Mouse (Mus musculus): ENCODE measurements around the gene Atoh8. TPM values are rescaled to one million over a fixed set of nuclear protein-coding genes. Genes with fewer than 3 reads are reported as not detected.
A peak's percentile ranks its signal among the peaks of the same experiment; 100 is the strongest.

The Atoh8 gene
- polyA plus RNA-seq, 1 experiment = 16.2 TPM

DNA sequence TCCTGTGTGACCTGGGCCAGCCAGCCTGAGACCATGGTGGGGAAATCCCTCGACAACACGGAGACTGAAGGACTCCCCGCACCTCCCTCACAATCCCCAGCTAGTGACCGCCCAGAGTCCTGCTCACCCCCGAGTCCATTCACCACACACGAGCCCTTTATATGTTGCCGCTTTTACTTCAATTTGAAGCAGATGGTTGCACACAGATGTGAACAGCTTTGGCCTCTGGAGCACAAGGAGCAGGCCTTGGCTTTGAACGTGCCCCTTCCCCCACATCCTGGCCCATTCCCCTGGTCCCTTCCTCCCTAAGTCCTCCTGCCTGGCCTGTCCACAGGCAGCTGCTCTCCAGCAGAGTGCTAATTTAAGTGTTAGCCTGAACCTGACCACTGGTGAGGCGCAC lies 29.4 kb downstream of the Atoh8 start:
- Histone ChIP-seq H3K27ac (ENCODE audit: insufficient read depth, low read length) (no peak overlapping the region), H3K4me3 (ENCODE audit: insufficient read depth, low read length) (no peak overlapping the region), H3K4me1 (ENCODE audit: control insufficient read depth, insufficient read depth, low read length) (no peaks in the 10 kb centered on the region)
- TF ChIP-seq CTCF (IDR thresholded peaks at IDR 0.05; ENCODE audit: borderline replicate concordance, insufficient read depth, low read length) (no peak), POLR2A (IDR thresholded peaks at IDR 0.05; ENCODE audit: low read depth, low read length) (no peak)

DNA sequence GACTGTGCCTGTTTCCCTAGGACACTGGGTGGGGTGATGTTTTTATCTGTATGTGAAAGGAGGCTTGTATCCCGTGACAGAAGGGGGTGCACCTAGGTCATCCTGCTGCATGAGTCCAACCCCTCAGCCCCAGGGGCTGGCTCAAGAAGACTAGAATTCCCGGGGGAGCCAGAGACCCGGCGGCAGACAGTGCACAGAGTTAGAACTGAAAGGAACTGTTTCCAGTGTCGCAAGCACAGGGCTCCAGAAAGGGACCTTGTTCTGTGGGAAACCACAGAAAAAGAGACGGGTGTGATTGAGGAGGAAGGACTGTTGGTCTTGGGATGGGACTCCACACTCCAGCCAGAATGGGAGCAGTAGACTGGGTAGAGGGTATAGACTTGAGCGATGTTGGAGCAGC lies 30.5 kb downstream of the Atoh8 start:
- H3K4me3 ChIP-seq (ENCODE audit: insufficient read depth, low read length) = no peak overlapping the region
- H3K4me1 ChIP-seq (ENCODE audit: control insufficient read depth, insufficient read depth, low read length) = no peaks in the 10 kb centered on the region
- TF ChIP-seq CTCF (IDR thresholded peaks at IDR 0.05; ENCODE audit: borderline replicate concordance, insufficient read depth, low read length) (no peak), POLR2A (IDR thresholded peaks at IDR 0.05; ENCODE audit: low read depth, low read length) (no peak)
- H3K27ac ChIP-seq (ENCODE audit: insufficient read depth, low read length) = no peak overlapping the region

DNA sequence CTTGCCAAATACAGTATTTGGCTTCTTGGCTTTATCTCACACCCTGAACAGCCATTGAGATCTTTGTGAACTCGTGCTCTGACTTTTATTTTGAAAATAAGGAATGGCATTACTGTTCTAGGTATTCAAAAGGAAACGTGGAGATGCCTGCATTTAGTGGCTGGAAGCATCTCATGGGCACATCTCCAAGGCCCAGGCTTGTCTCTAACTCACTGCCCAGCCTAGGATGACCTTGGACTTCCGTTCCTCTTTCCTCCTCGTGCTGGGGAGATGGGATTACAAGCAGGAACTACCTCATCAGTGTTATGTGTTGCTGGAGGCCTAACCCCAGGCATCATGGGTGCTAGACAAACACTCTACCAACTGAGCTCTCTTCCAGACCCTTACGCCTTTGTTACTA lies 32.1 kb downstream of the Atoh8 start:
- no peak overlapping the region for H3K4me3 ChIP-seq (ENCODE audit: insufficient read depth, low read length)
- TF ChIP-seq POLR2A (IDR thresholded peaks at IDR 0.05; ENCODE audit: low read depth, low read length) = no peak
- TF ChIP-seq CTCF (IDR thresholded peaks at IDR 0.05; ENCODE audit: borderline replicate concordance, insufficient read depth, low read length) = no peak
- no peaks in the 10 kb centered on the region for H3K4me1 ChIP-seq (ENCODE audit: control insufficient read depth, insufficient read depth, low read length)
- H3K27ac ChIP-seq (ENCODE audit: insufficient read depth, low read length) = no peak overlapping the region

DNA sequence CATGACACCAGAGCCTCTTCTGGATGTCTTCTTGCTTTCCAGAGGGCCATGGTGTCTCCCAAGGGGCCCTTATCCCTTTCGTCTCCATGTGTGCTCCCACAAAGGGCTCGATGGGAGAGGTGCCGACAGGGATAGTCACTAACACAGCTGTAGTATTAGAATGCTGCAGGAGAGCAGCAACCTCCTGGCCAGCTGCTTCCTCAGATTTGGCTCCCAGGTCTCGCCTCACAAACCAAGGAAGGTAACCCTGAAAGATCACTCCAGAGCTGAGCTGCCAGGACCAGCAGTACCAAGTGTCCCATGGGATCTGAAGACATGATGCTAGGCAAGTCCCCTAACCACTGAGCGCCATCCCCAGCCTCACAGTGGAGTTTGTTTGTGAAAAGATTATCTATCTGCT lies 32.6 kb downstream of the Atoh8 start:
- no peak overlapping the region for H3K4me3 ChIP-seq (ENCODE audit: insufficient read depth, low read length)
- no peak for TF ChIP-seq CTCF (IDR thresholded peaks at IDR 0.05; ENCODE audit: borderline replicate concordance, insufficient read depth, low read length)
- no peak for TF ChIP-seq POLR2A (IDR thresholded peaks at IDR 0.05; ENCODE audit: low read depth, low read length)
- no peaks in the 10 kb centered on the region for H3K4me1 ChIP-seq (ENCODE audit: control insufficient read depth, insufficient read depth, low read length)
- H3K27ac ChIP-seq (ENCODE audit: insufficient read depth, low read length) = no peak overlapping the region

DNA sequence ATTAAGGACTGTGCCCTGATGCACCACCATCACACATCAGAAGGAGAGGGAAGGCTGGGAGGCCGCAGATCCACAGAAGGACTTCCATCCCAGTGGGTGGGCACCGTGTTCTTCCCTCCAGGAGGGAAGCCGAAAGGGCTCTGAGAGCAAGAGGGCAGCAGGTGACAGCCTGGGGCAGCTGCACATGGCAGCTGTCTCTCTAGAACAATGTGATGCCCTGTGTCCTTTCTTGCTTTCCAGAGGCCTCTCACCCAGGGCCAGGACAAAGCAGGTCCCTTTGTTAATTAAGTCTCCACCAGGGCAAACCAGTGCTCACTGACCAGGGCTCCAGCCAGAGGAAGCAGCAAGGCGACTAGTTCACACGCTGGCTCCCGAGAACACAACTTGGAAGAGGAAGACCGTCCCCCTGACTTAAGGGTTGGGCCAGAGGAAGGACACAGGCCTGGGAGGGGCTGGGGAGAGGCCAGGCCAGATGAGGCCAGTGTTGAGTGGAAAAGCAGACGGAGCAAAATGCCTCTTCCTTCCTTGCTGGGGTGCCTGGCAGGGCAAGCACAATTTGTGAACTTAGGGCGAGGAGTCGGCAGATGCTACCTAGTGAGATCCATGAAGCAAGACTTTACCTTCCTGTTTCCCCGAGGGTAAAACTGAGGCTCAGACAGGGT lies 34.7 kb downstream of the Atoh8 start:
- Histone ChIP-seq H3K27ac (ENCODE audit: insufficient read depth, low read length) (no peak overlapping the region), H3K4me1 (ENCODE audit: control insufficient read depth, insufficient read depth, low read length) (no peaks in the 10 kb centered on the region), H3K4me3 (ENCODE audit: insufficient read depth, low read length) (no peak overlapping the region)
- TF ChIP-seq POLR2A (IDR thresholded peaks at IDR 0.05; ENCODE audit: low read depth, low read length) = no peak
- no peak for TF ChIP-seq CTCF (IDR thresholded peaks at IDR 0.05; ENCODE audit: borderline replicate concordance, insufficient read depth, low read length)

DNA sequence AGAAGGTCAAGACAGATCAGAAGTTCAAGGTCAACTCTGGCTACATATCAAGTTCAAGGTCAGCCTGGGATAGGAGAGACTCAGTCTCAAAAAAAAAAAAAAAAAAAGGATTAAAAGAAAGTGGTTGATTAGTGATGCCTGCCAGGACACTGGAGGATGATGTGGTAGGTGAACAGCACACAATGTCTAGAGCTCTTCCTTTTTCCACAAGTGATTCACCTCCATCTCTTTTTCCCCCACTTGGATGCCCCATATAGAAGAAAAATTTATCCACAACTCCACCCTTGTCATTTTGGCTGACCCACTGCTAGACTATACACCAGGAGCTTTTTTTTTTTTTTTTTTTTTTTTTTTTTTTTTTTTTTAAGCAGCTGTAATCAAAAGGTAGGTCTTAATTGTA lies 37.9 kb downstream of the Atoh8 start:
- H3K4me1 ChIP-seq (ENCODE audit: control insufficient read depth, insufficient read depth, low read length) = no peaks in the 10 kb centered on the region
- no peak for TF ChIP-seq CTCF (IDR thresholded peaks at IDR 0.05; ENCODE audit: borderline replicate concordance, insufficient read depth, low read length)
- TF ChIP-seq POLR2A (IDR thresholded peaks at IDR 0.05; ENCODE audit: low read depth, low read length) = no peak
- H3K4me3 ChIP-seq (ENCODE audit: insufficient read depth, low read length) = no peak overlapping the region
- no peak overlapping the region for H3K27ac ChIP-seq (ENCODE audit: insufficient read depth, low read length)

DNA sequence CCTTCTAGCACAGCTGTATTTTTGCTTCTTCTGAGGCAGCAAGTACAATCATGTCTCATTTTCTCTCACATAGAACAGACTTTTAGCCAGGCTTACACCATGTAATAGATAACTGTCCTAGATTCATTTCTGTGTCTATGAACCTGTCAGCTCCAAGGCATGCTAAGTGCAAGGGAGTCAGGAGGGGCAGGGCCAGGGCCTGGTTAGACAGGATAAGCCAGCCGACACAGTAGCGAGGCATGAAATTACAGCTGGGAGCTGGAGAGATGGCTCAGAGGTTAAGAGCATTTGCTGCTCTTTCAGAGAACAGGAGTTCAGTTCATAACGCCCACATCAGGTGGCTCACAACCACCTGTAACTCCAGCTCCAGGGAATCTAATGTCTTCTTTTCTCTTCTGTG lies 38.7 kb downstream of the Atoh8 start:
- H3K4me3 ChIP-seq (ENCODE audit: insufficient read depth, low read length) = no peak overlapping the region
- H3K4me1 ChIP-seq (ENCODE audit: control insufficient read depth, insufficient read depth, low read length) = no peaks in the 10 kb centered on the region
- no peak overlapping the region for H3K27ac ChIP-seq (ENCODE audit: insufficient read depth, low read length)
- TF ChIP-seq POLR2A (IDR thresholded peaks at IDR 0.05; ENCODE audit: low read depth, low read length) (no peak), CTCF (IDR thresholded peaks at IDR 0.05; ENCODE audit: borderline replicate concordance, insufficient read depth, low read length) (no peak)

DNA sequence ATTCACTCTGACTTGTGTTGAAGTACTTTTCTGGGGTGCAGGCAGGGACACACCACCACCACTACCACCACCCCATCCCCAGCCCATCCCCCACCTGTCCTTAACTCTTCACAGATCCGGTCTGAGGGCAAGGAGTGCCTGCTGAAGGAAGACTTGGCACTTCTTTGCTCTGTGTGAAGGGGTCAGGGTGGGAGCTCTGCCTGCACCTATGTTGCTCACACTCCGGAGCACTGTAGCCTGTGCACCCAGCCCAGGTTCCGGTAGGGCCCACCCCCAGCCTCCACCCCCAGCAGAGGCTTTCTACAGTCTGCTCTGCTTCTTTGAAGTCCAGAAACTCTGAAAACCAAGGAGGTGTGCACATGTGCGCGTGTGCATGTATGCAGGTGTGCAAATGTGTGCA lies 44.8 kb downstream of the Atoh8 start:
- H3K27ac ChIP-seq (ENCODE audit: insufficient read depth, low read length) = no peak overlapping the region
- TF ChIP-seq POLR2A (IDR thresholded peaks at IDR 0.05; ENCODE audit: low read depth, low read length) = no peak
- no peak for TF ChIP-seq CTCF (IDR thresholded peaks at IDR 0.05; ENCODE audit: borderline replicate concordance, insufficient read depth, low read length)
- H3K4me1 ChIP-seq (ENCODE audit: control insufficient read depth, insufficient read depth, low read length) = peaks cover 9% of the 10 kb centered on the region
- H3K4me3 ChIP-seq (ENCODE audit: insufficient read depth, low read length) = no peak overlapping the region

DNA sequence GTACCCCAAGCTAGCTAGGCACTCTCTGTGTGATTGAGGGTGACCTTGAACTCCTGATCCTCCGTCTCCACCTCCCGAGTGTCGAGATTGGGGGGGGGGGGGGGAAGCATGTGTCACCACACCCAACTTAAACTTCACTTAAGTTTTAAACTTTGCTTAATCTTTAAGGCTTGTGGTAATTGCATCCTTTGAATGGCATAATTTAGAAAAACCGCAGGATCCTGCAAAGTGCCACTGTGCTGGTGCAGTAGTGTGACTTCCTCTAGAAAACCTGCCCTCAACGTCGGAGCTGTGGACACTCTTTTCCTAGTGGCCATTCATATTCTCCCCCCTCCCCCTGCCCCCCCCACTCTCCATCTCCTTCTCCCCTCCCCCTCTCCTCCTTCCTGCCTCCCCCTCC lies 45.3 kb downstream of the Atoh8 start:
- TF ChIP-seq POLR2A (IDR thresholded peaks at IDR 0.05; ENCODE audit: low read depth, low read length) (no peak), CTCF (IDR thresholded peaks at IDR 0.05; ENCODE audit: borderline replicate concordance, insufficient read depth, low read length) (no peak)
- Histone ChIP-seq H3K27ac (ENCODE audit: insufficient read depth, low read length) (no peak overlapping the region), H3K4me1 (ENCODE audit: control insufficient read depth, insufficient read depth, low read length) (peaks cover 9% of the 10 kb centered on the region), H3K4me3 (ENCODE audit: insufficient read depth, low read length) (no peak overlapping the region)

DNA sequence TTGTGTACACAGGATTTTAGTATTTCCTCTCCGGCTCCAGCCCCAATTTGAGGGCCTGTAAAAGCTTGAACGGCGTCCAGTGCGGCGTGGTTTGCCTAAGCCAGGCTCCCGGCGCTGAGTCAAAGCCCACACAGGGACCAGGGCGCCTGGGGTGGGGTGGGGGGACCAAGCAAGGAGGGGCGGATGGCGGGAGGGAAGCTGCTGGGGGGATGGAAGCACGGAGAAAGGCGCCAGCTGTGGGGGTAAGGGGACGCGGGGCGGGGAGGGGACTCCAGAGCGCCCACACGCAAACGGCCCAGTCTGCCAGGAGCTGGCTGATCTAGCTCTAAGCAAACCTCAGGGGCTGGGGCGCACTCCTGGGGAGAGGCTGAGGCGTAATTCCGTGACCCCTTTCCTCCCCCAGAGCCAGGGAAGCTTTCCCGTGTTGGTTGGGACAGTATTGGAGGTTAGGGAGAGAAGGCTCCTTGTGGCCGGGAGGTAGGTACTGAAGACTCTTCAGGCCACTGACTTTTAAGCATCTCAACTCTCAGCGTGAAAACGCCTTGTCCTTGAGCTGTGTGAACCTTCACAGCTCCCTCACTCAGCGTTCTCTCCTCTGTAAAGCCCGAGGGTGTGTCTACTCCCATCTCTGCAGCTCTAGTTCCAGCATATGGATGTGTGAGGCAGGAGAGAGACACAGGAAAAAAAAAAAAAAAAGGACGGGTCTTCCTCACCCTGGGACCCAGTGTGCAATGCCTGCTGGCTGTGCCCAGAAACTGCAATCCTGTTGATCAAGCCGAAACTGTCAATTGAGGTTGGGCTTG lies 46.1 kb downstream of the Atoh8 start:
- Histone ChIP-seq H3K4me1 (ENCODE audit: control insufficient read depth, insufficient read depth, low read length) (peaks cover 9% of the 10 kb centered on the region), H3K4me3 (ENCODE audit: insufficient read depth, low read length) (no peak overlapping the region), H3K27ac (ENCODE audit: insufficient read depth, low read length) (peak overlapping the region; percentile 88)
- TF ChIP-seq POLR2A (IDR thresholded peaks at IDR 0.05; ENCODE audit: low read depth, low read length) (0 out of 2 replicates have a peak, but pooled peaks have one; percentile 31), CTCF (IDR thresholded peaks at IDR 0.05; ENCODE audit: borderline replicate concordance, insufficient read depth, low read length) (no peak)

Data from embryonic fibroblast, embryonic 13.5 days (primary cell).